Mouse (Mus musculus) heart, postnatal 0 days (tissue): Measurements from ENCODE around the gene Adamts3. TPM values are rescaled to one million over a fixed set of nuclear protein-coding genes. Genes with fewer than 3 reads are reported as not detected.

Source experiments
- ATAC-seq: fragments of 200-750 bp; cut with Nextera tagmentation; 2 replicates; pipeline ENCODE4 v1.8.0; 2017; ENCODE audit warnings: low read depth, moderate number of reproducible peaks, moderate library complexity; ENCODE audit not compliant: insufficient read depth
- DNase-seq: peaks from one replicate; pipeline ENCODE4 v3.0.0-alpha.2; 2016; ENCODE audit warnings: low spot score
- H3K27ac ChIP-seq: fragments of 300-500 bp; sonication (generic); 2 replicates; pipeline ENCODE4 v1.5.1; 2014; ENCODE audit warnings: low read depth, mild to moderate bottlenecking
- H3K27me3 ChIP-seq: fragments of 300-500 bp; sonication (generic); 2 replicates; pipeline ENCODE4 v1.6.1; 2014; ENCODE audit warnings: low read length, mixed read lengths; ENCODE audit not compliant: control insufficient read depth, insufficient read depth
- H3K36me3 ChIP-seq: fragments of 300-500 bp; sonication (generic); replicated peaks from 2 replicates; pipeline ENCODE4 v1.6.1; 2014; ENCODE audit warnings: low read length, mixed read lengths; ENCODE audit not compliant: control insufficient read depth, insufficient read depth
- H3K4me1 ChIP-seq: fragments of 300-500 bp; sonication (generic); 2 replicates; pipeline ENCODE4 v1.6.1; 2014; ENCODE audit warnings: antibody characterized with exemption; ENCODE audit not compliant: control insufficient read depth, insufficient read depth
- H3K4me2 ChIP-seq: fragments of 300-500 bp; sonication (generic); 2 replicates; pipeline ENCODE4 v1.6.1; 2014; ENCODE audit warnings: low read depth, mild to moderate bottlenecking, low read length, moderate library complexity
- H3K4me3 ChIP-seq: fragments of 300-500 bp; sonication (generic); 2 replicates; pipeline ENCODE4 v1.5.1; 2014; ENCODE audit warnings: low read depth, low read length
- H3K9ac ChIP-seq: fragments of 300-500 bp; sonication (generic); replicated peaks from 2 replicates; pipeline ENCODE4 v1.6.1; 2014; ENCODE audit warnings: low read depth, low read length, mixed read lengths
- H3K9me3 ChIP-seq: fragments of 300-500 bp; sonication (generic); replicated peaks from 2 replicates; pipeline ENCODE4 v1.6.1; 2016; ENCODE audit warnings: low read length; ENCODE audit not compliant: control insufficient read depth
- CTCF ChIP-seq: IDR thresholded peaks from 2 replicates; pipeline ENCODE4 v1.5.1; 2016; ENCODE audit warnings: antibody characterized with exemption, control low read depth, low read depth
- EP300 ChIP-seq: IDR thresholded peaks from 2 replicates; pipeline ENCODE4 v1.6.1; 2016; ENCODE audit warnings: antibody characterized with exemption, low read depth
- WGBS: fragments of 180-500 bp; shearing (Covaris S2); extraction: QIAGEN DNeasy Blood & Tissue Kit; methylation state at CpG from one replicate; pipeline ENCODE4 v1.1.7; 2014; 5-methylcytosine and 5-hydroxymethylcytosine counted together
- polyA plus RNA-seq: library from polyadenylated mRNA; unstranded; fragments of >200 nt; fragmentation: Nextera tagmentation; extraction: Ambion mirVana; gene quantifications from 2 replicates; pipeline ENCODE4 v1.2.1, GENCODE M21; 2015
- total RNA-seq: library from RNA; depleted of rRNA; stranded (reverse); fragments of >200 nt; gene quantifications from 2 replicates; pipeline ENCODE4 v1.2.3, GENCODE M21; 2014; ENCODE audit warnings: low replicate concordance

Gene Adamts3
- total and polyA plus RNA-seq, 2 experiments from 2014 or later: 3.8 to 8.9 TPM

DNA sequence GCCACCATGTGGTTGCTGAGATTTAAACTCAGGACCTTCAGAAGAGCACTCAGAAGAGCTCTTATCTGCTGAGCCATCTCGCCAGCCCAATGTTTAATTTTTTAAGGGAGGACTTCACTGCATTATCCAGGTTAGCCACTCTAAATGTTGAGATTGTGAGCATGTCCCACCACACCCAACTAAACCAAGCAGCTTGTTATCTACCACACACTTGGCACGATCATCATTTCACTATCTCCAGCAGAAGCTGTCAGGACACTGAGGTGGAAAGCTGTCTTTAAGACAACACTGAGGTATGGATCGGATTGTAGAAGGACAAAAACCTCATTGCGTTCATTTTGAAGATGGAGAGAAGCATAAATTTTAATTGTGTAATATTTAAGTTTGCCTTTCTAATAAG is 205.0 kb downstream of the Adamts3 start:
- Histone ChIP-seq H3K4me3 (no peak overlapping the region), H3K27me3 (no peaks in the 10 kb centered on the region), H3K4me2 (no peak overlapping the region), H3K27ac (no peak overlapping the region), H3K9me3 (no peaks in the 10 kb centered on the region), H3K9ac (no peak overlapping the region), H3K36me3 (no peaks in the 10 kb centered on the region), H3K4me1 (no peaks in the 10 kb centered on the region)
- 70% methylated on average over 4 of the region's 4 CpGs for WGBS
- ATAC-seq (no peak), DNase-seq (no peak)
- TF ChIP-seq CTCF: no peak

DNA sequence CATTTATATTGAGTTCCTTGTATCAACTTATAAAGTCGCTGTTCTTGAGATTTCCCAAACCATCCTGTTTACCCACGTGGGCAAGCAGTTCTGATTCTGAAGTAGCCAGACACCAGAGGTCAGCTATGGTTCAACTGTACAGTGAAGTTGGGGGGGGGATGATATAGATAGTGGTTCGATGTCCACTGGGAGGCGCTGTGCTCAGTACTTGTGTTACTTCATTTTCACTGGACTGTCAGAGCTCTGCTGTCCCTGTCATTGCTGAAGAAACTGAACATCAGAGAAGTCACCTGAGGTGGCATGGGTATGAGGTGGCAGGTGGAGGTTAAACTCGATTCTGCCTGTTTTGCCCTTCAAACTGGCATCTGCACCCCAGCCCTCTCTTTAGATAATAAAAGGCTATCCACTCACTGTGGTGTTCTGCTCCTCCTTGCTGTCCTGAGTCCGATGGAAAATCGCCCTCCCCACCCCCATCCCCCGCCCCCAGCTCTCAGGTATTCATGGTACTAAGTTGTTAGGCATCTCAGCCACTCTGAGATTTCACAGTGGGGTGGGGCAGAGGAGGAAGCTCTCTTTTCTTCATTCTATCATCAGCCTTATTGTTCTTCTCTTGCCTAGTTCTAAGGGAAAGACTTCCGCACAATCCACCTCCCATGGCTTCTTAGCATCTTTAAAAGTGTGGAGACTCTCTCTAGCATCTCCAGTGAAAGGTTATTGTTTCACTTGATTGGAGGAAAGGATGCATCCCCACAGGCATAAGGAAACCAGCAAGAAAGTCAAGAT is 208.9 kb downstream of the Adamts3 start:
- Histone ChIP-seq H3K36me3 (no peaks in the 10 kb centered on the region), H3K27ac (no peak overlapping the region), H3K4me2 (no peak overlapping the region), H3K4me3 (no peak overlapping the region), H3K9me3 (no peaks in the 10 kb centered on the region), H3K4me1 (no peaks in the 10 kb centered on the region), H3K9ac (no peak overlapping the region), H3K27me3 (no peaks in the 10 kb centered on the region)
- DNase-seq: no peak
- ATAC-seq: no peak
- TF ChIP-seq EP300 (no peak), CTCF (no peak)
- WGBS: 70% methylated on average over 9 of the region's 9 CpGs

DNA sequence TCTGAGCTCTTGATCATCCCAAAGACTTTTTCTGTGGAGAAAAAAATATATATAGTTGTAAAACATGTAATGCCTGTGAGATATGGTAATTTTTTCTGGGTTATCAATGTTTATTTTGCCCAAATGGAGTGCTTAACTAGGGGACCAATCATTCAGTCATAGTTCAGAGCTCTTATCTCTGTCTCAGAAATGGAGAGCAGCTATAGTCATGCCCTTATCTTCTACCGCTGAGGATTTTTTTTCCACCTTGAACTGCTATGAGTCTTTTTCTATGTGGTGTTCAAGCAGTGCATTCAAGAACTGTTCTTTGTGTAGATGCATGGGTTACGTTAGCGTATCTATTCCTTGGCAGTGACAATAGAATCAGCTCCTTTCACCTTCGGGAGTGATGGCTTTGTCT is 210.2 kb downstream of the Adamts3 start:
- no peak for ATAC-seq
- Histone ChIP-seq H3K36me3 (no peaks in the 10 kb centered on the region), H3K27me3 (no peaks in the 10 kb centered on the region), H3K4me3 (no peak overlapping the region), H3K9me3 (no peaks in the 10 kb centered on the region), H3K9ac (no peak overlapping the region), H3K27ac (no peak overlapping the region), H3K4me1 (no peaks in the 10 kb centered on the region), H3K4me2 (no peak overlapping the region)
- DNase-seq: no peak
- WGBS: 56% methylated on average over 4 of the region's 4 CpGs
- TF ChIP-seq EP300: no peak
- TF ChIP-seq CTCF: no peak

DNA sequence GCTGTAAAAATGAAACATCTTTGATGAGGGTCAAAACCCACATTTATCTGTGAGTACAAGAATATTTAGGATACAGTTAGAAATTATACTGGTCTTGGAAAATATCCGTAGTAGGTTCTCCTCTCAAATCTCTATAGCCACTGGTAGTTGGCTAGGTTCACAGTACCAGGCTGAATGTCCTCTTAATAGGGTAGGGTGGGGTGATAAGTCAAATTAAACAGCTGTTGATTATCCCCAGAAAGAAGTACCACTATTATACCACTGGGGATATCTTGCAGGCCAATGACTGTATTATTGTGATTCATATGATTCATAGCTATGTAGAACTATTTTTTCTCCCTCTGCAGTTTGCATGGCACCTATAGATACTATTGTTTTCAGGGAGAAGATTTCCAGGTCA is 228.8 kb downstream of the Adamts3 start:
- H3K4me2 ChIP-seq: no peak overlapping the region
- no peaks in the 10 kb centered on the region for H3K4me1 ChIP-seq
- no peak overlapping the region for H3K9ac ChIP-seq
- H3K27me3 ChIP-seq: no peaks in the 10 kb centered on the region
- no peak for ATAC-seq
- no peaks in the 10 kb centered on the region for H3K36me3 ChIP-seq
- no peak for TF ChIP-seq CTCF
- H3K9me3 ChIP-seq: no peaks in the 10 kb centered on the region
- no peak for DNase-seq
- WGBS: 76% methylated on average over 1 of the region's 1 CpGs
- no peak overlapping the region for H3K27ac ChIP-seq
- H3K4me3 ChIP-seq: no peak overlapping the region

DNA sequence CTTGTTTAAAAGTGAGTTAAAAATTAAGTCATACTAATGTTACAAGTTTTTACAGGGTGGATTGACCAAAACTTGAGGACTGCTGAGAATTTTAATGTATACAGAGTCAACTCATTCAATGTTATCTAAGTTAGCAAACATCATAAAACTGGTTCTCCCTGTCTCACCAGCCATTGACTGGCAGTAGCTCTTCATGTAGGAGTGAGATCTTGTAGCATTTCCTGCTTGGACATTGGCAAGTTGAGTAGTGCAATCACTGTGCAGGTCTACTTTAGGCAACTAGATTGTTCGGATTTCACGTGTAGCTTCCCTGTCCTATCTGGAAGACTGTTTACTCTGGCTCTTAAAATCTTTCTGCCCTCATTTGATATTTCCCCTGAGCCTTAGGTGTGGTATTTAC is 229.3 kb downstream of the Adamts3 start:
- Histone ChIP-seq H3K36me3 (no peaks in the 10 kb centered on the region), H3K9me3 (no peaks in the 10 kb centered on the region), H3K9ac (no peak overlapping the region), H3K4me2 (no peak overlapping the region), H3K4me1 (no peaks in the 10 kb centered on the region), H3K4me3 (no peak overlapping the region), H3K27ac (no peak overlapping the region), H3K27me3 (no peaks in the 10 kb centered on the region)
- TF ChIP-seq CTCF (no peak), EP300 (no peak)
- WGBS: 54% methylated on average over 2 of the region's 2 CpGs
- no peak for DNase-seq
- no peak for ATAC-seq

DNA sequence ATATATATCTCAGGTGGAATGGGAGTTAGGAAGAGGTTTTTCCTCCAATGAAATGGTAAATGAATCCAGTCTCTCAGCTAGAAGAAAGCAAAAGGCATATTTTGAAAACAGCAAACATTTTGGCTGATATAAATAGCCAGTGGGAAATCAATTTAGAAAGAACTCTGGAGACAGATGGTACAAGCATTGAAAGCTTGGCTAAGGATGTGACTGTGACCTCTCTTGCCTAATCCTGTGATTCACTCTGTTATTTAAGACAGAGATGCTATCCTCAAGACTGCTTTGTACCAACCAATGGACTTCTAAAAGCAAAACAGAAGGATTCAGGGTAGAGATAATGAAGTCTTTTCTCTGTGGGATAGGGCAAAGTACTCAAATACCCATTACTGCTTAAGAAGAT is 236.2 kb downstream of the Adamts3 start:
- Histone ChIP-seq H3K36me3 (no peaks in the 10 kb centered on the region), H3K27me3 (no peaks in the 10 kb centered on the region), H3K9me3 (no peaks in the 10 kb centered on the region), H3K4me3 (no peak overlapping the region), H3K4me1 (no peaks in the 10 kb centered on the region), H3K9ac (no peak overlapping the region), H3K4me2 (no peak overlapping the region), H3K27ac (no peak overlapping the region)
- no peak for ATAC-seq
- no peak for TF ChIP-seq CTCF
- no peak for TF ChIP-seq EP300
- DNase-seq: no peak
